Mouse (Mus musculus): ENCODE data around the gene Gm13057.
"Not testable (repeated sequence)": the region's sequence is repeated elsewhere in the genome, so short reads cannot be mapped to it uniquely, and the experiment has no call there.

DNA sequence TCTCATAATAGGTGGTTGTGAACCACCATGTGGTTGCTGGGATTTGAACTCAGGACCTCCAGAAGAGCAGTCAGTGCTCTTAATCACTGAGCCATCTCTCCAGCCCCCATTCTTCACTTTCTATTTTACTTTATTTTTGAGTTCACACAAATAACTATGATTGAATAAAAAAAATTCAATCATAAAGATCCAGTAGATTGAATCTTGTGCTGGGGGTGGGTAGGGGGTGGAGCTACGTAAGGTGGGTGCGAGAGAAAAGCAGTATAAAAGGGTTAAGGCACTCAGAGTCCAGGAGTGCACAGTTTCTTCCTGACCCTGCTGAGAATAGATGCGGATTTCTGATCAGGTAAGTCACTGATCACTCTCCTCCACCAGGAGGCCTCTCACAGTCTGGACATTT is at the start of gene Gm13057, which contains the start of gene BC080695:
- TF ChIP-seq CTCF, EP300 (IDR thresholded peaks at IDR 0.05; ENCODE audit: low read depth): not testable (repeated sequence)
